Mouse (Mus musculus) gastrocnemius, postnatal 25 days (tissue): ENCODE results near the gene Ipmk. TPM values are rescaled to one million over a fixed set of nuclear protein-coding genes. Genes with fewer than 3 reads are reported as not detected.
"Not testable (repeated sequence)": the region's sequence is repeated elsewhere in the genome, so short reads cannot be mapped to it uniquely, and the experiment has no call there.

Experiments
- DNase-seq: peaks from one replicate; pipeline ENCODE4 v3.0.0; 2022
- total RNA-seq, 2 experiments: library from RNA; stranded (reverse); gene quantifications; 1 replicate in 1 of 2; 2 replicates in 1 of 2; pipeline ENCODE4 v1.2.3; 2021

Ipmk gene
- total RNA-seq, 2 experiments from 2014 or later = 16.2 to 17.6 TPM

- no peak for DNase-seq
These were observed 79.2 kb downstream of the Ipmk start for GRCm38 (mm10) chr10:71426740-71427139.

- no peak for DNase-seq
These were observed 79.8 kb downstream of the Ipmk start for GRCm38 (mm10) chr10:71427381-71427780.

GRCm38 (mm10) chr10:71428246-71428864 lies 80.8 kb downstream of the Ipmk start:
- no peak for DNase-seq

GRCm38 (mm10) chr10:71430661-71431060 lies 83.1 kb downstream of the Ipmk start:
- DNase-seq = no peak

GRCm38 (mm10) chr10:71443086-71443485 lies 95.5 kb downstream of the Ipmk start:
- no peak for DNase-seq

GRCm38 (mm10) chr10:71447661-71448060 lies 100.1 kb downstream of the Ipmk start:
- no peak for DNase-seq

GRCm38 (mm10) chr10:71448284-71448683 lies 100.7 kb downstream of the Ipmk start:
- DNase-seq = no peak

GRCm38 (mm10) chr10:71455355-71455754 lies 107.8 kb downstream of the Ipmk start:
- DNase-seq = no peak

- DNase-seq = not testable (repeated sequence)
These were observed 114.8 kb downstream of the Ipmk start for GRCm38 (mm10) chr10:71462371-71462770.

GRCm38 (mm10) chr10:71464417-71464816 lies 116.9 kb downstream of the Ipmk start:
- no peak for DNase-seq

GRCm38 (mm10) chr10:71468315-71468714 lies 120.8 kb downstream of the Ipmk start:
- no peak for DNase-seq

GRCm38 (mm10) chr10:71469751-71470150 lies 122.2 kb downstream of the Ipmk start:
- no peak for DNase-seq

- no peak for DNase-seq
These were observed 124.5 kb downstream of the Ipmk start for GRCm38 (mm10) chr10:71472033-71472432.

GRCm38 (mm10) chr10:71473590-71473989 lies 126.0 kb downstream of the Ipmk start:
- no peak for DNase-seq

- DNase-seq = no peak
These were observed 129.0 kb downstream of the Ipmk start for GRCm38 (mm10) chr10:71476471-71477080.

- no peak for DNase-seq
These were observed 129.6 kb downstream of the Ipmk start for GRCm38 (mm10) chr10:71477147-71477546.

GRCm38 (mm10) chr10:71479700-71480325 lies 132.2 kb downstream of the Ipmk start:
- DNase-seq = no peak

Other genes with a start within 250 kb of the Ipmk start
- 1 to 10 TPM; 9.4 TPM for gene Bicc1, start 188.1 kb upstream of the Ipmk start, total RNA-seq
- 10 to 100 TPM; 50.1 to 50.8 TPM for gene Tfam, start 109.5 kb upstream of the Ipmk start, total RNA-seq
- gene Ube2d1, start 62.5 kb upstream of the Ipmk start, total RNA-seq = 100 to 1,000 TPM; 144 to 173 TPM
- 100 to 1,000 TPM; 192 to 199 TPM for gene Cisd1, start 2.8 kb upstream of the Ipmk start, total RNA-seq